Mouse (Mus musculus): ENCODE results near the gene Abca4. TPM values are rescaled to one million over a fixed set of nuclear protein-coding genes. Genes with fewer than 3 reads are reported as not detected.
"Not testable (repeated sequence)": the region's sequence is repeated elsewhere in the genome, so short reads cannot be mapped to it uniquely, and the experiment has no call there.

Gene Abca4
- polyA plus RNA-seq, 1 experiment from 2014 or later, result 0.20 TPM

GRCm38 (mm10) chr3:122226972-122227371 is 182.7 kb downstream of the Abca4 start:
- not testable (repeated sequence) for H3K4me1 ChIP-seq (ENCODE audit: control insufficient read depth, low read depth, low read length); H3K4me2 ChIP-seq (ENCODE audit: low read depth, low read length); H3K27ac ChIP-seq (ENCODE audit: low read length); H3K4me3 ChIP-seq (ENCODE audit: low read depth, low read length); ATAC-seq (ENCODE audit: low read depth); H3K9me3 ChIP-seq (replicated peaks; ENCODE audit: control insufficient read depth, low read length); H3K27me3 ChIP-seq (ENCODE audit: control insufficient read depth, insufficient read depth, low read depth, low read length); H3K36me3 ChIP-seq (ENCODE audit: control insufficient read depth, insufficient read depth); H3K9ac ChIP-seq (ENCODE audit: low read depth, low read length)
- 54% methylated on average over 6 of the region's 6 CpGs for WGBS (ENCODE audit: insufficient replicate concordance)

Other genes starting within 250 kb of the Abca4 start
- gene Abcd3, start 229.1 kb upstream of the Abca4 start, polyA plus RNA-seq (2015; fragmentation: Nextera tagmentation; extraction: Ambion mirVana), result 28.4 and 29.5 TPM in 2 replicates
- 7.0 and 7.3 TPM in 2 replicates for gene Arhgap29, start 91.9 kb upstream of the Abca4 start, polyA plus RNA-seq (2015; fragmentation: Nextera tagmentation; extraction: Ambion mirVana)
- 385 and 388 TPM in 2 replicates for gene Gclm, start 201.1 kb downstream of the Abca4 start, polyA plus RNA-seq (2015; fragmentation: Nextera tagmentation; extraction: Ambion mirVana)
- 26.1 and 27.5 TPM in 2 replicates for gene Dnttip2, start 229.9 kb downstream of the Abca4 start, polyA plus RNA-seq (2015; fragmentation: Nextera tagmentation; extraction: Ambion mirVana)
- 6.0 and 7.2 TPM in 2 replicates for gene Bcar3, start 249.7 kb downstream of the Abca4 start, polyA plus RNA-seq (2015; fragmentation: Nextera tagmentation; extraction: Ambion mirVana)

Measured in liver, embryonic 16.5 days (tissue).